Mouse (Mus musculus) ES-E14 (cell line): ENCODE measurements around the gene Ip6k1.

Experiments
- MAFK ChIP-seq: IDR thresholded peaks from 2 replicates; pipeline ENCODE4 v1.6.1; 2014; ENCODE audit warnings: mild to moderate bottlenecking, low read depth, low read length, inconsistent platforms; ENCODE audit not compliant: insufficient read depth
- ZNF384 ChIP-seq: IDR thresholded peaks from 2 replicates; pipeline ENCODE4 v1.6.1; 2012; ENCODE audit warnings: low read depth, low read length, inconsistent platforms

GRCm38 (mm10) chr9:107993013-107993412 lies 9.3 kb upstream of the Ip6k1 start:
- TF ChIP-seq ZNF384: no peak
- no peak for TF ChIP-seq MAFK
